Mouse (Mus musculus) neural tube, embryonic 11.5 days (tissue): ENCODE data around the gene Tspan15. TPM values are rescaled to one million over a fixed set of nuclear protein-coding genes. Genes with fewer than 3 reads are reported as not detected.

Experiments
- ATAC-seq: fragments of 200-750 bp; cut with Nextera tagmentation; 2 replicates; pipeline ENCODE4 v1.8.0; 2017; ENCODE audit warnings: moderate number of reproducible peaks, mild to moderate bottlenecking, moderate TSS enrichment, moderate library complexity; ENCODE audit not compliant: insufficient read depth, low FRiP score, low TSS enrichment
- DNase-seq: peaks from one replicate; pipeline ENCODE4 v3.0.0-alpha.2; 2015; ENCODE audit warnings: low spot score
- H3K27ac ChIP-seq: fragments of 300-500 bp; sonication (generic); 2 replicates; pipeline ENCODE4 v1.5.1; 2014; ENCODE audit warnings: low read depth, mild to moderate bottlenecking, low read length
- H3K27me3 ChIP-seq: fragments of 300-500 bp; sonication (generic); 2 replicates; pipeline ENCODE4 v1.6.1; 2014; ENCODE audit warnings: mild to moderate bottlenecking, low read length, mixed read lengths; ENCODE audit not compliant: control insufficient read depth, insufficient read depth
- H3K36me3 ChIP-seq: fragments of 300-500 bp; sonication (generic); 2 replicates; pipeline ENCODE4 v1.6.1; 2014; ENCODE audit warnings: mild to moderate bottlenecking, low read length, moderate library complexity, mixed read lengths; ENCODE audit not compliant: control insufficient read depth, insufficient read depth
- H3K4me1 ChIP-seq: fragments of 300-500 bp; sonication (generic); 2 replicates; pipeline ENCODE4 v1.6.1; 2014; ENCODE audit warnings: low read length, mixed read lengths; ENCODE audit not compliant: control insufficient read depth, insufficient read depth
- H3K4me2 ChIP-seq: fragments of 300-500 bp; sonication (generic); 2 replicates; pipeline ENCODE4 v1.6.1; 2014; ENCODE audit warnings: low read depth, mild to moderate bottlenecking, moderate library complexity
- H3K4me3 ChIP-seq: fragments of 300-500 bp; sonication (generic); 2 replicates; pipeline ENCODE4 v1.5.1; 2014; ENCODE audit warnings: low read depth, low read length
- H3K9ac ChIP-seq: fragments of 300-500 bp; sonication (generic); 2 replicates; pipeline ENCODE4 v1.6.1; 2014; ENCODE audit warnings: mild to moderate bottlenecking, low read length
- H3K9me3 ChIP-seq: fragments of 300-500 bp; sonication (generic); 2 replicates; pipeline ENCODE4 v1.6.1; 2016; ENCODE audit warnings: low read length; ENCODE audit not compliant: control insufficient read depth
- WGBS: fragments of 180-500 bp; shearing (Covaris S2); extraction: QIAGEN DNeasy Blood & Tissue Kit; methylation state at CpG from one replicate; pipeline ENCODE4 v1.1.7; 2014; 5-methylcytosine and 5-hydroxymethylcytosine counted together
- polyA plus RNA-seq: library from polyadenylated mRNA; unstranded; fragments of >200 nt; fragmentation: Nextera tagmentation; extraction: Ambion mirVana; gene quantifications from 2 replicates; pipeline ENCODE4 v1.2.1, GENCODE M21; 2014

Tspan15 gene
- polyA plus RNA-seq, 1 experiment from 2014 or later: 8.6 TPM

DNA sequence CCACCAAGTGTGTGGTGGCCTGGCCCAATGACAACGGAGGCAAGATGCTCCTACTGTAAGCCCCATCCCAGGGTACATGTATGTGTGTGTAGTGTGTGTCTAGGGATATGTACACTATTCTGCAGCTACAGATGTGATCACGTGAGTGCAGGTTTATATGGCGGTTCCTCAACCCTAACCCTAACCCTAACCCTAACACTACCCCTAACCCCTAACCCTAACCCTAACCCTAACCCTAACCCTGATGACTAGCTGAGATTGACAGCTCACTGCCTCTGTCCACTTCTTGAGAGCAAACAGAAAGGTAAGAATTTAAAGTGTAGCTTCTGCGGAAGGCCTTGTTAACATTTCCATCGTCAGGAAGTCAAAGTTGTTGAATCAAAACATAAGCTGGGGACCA lies 27.2 kb upstream of the Tspan15 start:
- no peak for ATAC-seq

DNA sequence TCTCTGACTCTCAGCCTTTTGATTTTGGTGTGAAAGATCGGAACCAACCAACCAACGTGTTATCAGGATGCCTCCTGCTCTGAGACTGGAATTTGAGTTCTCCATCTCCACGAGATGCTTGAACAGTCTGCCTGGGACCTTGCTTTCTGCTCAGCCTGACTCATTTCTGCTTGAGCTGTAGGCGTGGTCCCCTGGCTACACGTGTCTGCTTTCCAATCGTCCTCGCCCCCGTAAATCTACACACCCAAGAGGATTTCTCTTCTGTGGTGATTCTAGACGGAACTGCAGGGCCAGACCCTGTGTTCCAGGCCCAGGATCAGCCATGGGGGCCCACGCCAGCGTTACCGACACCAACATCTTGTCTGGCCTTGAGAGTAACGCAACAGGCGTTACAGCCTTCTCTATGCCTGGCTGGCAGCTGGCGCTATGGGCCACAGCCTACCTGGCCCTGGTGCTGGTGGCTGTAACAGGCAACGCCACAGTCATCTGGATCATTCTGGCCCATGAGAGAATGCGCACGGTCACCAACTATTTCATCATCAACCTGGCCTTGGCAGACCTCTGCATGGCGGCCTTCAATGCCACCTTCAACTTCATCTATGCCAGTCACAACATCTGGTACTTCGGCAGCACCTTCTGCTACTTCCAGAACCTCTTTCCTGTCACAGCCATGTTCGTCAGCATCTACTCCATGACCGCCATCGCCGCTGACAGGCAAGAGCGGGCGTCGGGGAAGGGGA lies 21.6 kb upstream of the Tspan15 start:
- H3K4me1 ChIP-seq: no peaks in the 10 kb centered on the region
- no peak overlapping the region for H3K4me2 ChIP-seq
- no peak overlapping the region for H3K27ac ChIP-seq
- no peak overlapping the region for H3K9ac ChIP-seq
- no peak overlapping the region for H3K4me3 ChIP-seq
- WGBS: 88% methylated on average over 27 of the region's 27 CpGs
- DNase-seq (no peak), ATAC-seq (no peak)
- no peaks in the 10 kb centered on the region for H3K9me3 ChIP-seq
- no peaks in the 10 kb centered on the region for H3K27me3 ChIP-seq
- H3K36me3 ChIP-seq: no peaks in the 10 kb centered on the region

More for the DNA sequence above, 27.2 kb upstream of the Tspan15 start:
- no peak overlapping the region for H3K9ac ChIP-seq
- H3K27ac ChIP-seq: no peak overlapping the region
- no peak overlapping the region for H3K4me3 ChIP-seq
- H3K36me3 ChIP-seq: no peaks in the 10 kb centered on the region
- H3K4me2 ChIP-seq: no peak overlapping the region
- H3K9me3 ChIP-seq: no peaks in the 10 kb centered on the region
- WGBS: 90% methylated on average over 5 of the region's 5 CpGs
- no peaks in the 10 kb centered on the region for H3K4me1 ChIP-seq
- DNase-seq: no peak
- H3K27me3 ChIP-seq: no peaks in the 10 kb centered on the region

DNA sequence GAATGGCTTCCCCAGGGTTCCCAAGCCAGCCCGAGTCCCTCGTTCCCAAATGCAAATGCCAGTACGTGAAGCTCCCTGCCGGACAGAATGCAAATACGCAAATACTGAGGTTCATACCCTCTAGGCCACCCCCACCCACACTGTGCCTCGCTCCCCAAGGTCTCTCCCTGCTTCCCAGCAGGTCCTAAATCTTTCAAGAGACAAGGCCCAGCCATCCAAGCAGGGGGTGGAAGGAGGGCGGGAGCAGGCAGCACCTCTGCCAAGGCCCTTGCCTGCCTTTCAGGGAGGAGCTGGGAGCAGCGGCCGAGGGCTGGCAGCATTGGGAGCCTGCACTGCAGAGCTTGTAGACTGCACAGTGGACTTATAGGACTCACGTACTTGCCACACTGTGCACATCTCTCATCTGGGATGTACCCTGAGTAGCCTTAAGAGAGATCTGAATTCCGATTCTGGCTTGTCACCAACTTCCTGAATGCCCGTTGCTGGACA lies 21.0 kb upstream of the Tspan15 start, which contains the start of gene Tacr2:
Gene Tacr2 (plus strand): TSS at position 439 of the 489 bp plus-strand sequence.
- Histone ChIP-seq H3K4me2 (no peak within 1 kb of the TSS), H3K4me3 (no peak within 1 kb of the TSS), H3K27me3 (no peaks in the 10 kb centered on the region), H3K9me3 (no peaks in the 10 kb centered on the region), H3K4me1 (no peaks in the 10 kb centered on the region), H3K9ac (no peak within 1 kb of the TSS), H3K27ac (no peak within 1 kb of the TSS), H3K36me3 (no peaks in the 10 kb centered on the region)
- no peak for ATAC-seq
- no peak for DNase-seq
- WGBS: 57% methylated on average over 12 of the region's 12 CpGs

DNA sequence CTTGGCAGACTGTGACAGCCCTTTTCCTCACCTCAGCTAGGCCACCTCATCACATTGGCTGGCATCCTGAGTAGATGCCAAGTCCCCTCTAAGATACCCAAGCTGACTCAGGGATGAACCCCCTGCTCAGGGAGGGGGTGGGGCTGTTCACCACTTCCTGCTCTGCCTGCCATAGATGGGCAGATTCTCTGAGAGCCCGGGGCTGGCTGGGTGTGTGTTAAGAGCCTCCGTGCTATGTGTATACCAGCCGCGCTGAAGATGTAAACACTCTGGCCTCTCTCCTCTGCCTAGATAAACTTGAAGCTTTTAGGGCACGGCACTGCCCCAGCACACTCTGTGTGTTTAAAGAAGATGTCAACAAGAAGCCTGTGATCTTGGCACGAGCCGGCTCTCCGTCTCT lies 16.8 kb upstream of the Tspan15 start:
- ATAC-seq (no peak), DNase-seq (no peak)
- no peak overlapping the region for H3K4me2 ChIP-seq
- no peaks in the 10 kb centered on the region for H3K4me1 ChIP-seq
- no peak overlapping the region for H3K4me3 ChIP-seq
- no peak overlapping the region for H3K9ac ChIP-seq
- no peak overlapping the region for H3K27ac ChIP-seq
- H3K27me3 ChIP-seq: no peaks in the 10 kb centered on the region
- H3K9me3 ChIP-seq: no peaks in the 10 kb centered on the region
- no peaks in the 10 kb centered on the region for H3K36me3 ChIP-seq
- 61% methylated on average over 8 of the region's 8 CpGs for WGBS

DNA sequence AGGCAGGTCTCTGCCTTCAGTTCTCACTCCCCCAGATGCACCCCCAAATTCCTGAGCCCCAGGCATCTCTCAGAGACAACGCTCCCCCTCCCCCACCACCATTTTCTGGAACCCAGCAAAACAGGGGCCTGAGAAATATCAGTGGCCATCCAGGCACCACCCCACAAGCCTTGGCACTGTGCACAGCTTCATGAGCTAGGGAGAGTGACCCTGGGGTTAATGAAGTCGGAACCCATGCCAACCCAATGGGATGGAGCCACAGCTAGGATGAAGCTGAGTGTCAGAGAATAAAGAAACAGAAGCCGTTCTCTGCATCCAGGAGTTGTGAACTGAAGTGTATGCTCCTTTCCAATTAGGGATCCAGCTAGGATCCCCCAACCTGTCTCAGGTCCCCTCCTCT lies 16.1 kb upstream of the Tspan15 start:
- no peak overlapping the region for H3K27ac ChIP-seq
- ATAC-seq: no peak
- H3K9me3 ChIP-seq: no peaks in the 10 kb centered on the region
- no peaks in the 10 kb centered on the region for H3K27me3 ChIP-seq
- H3K36me3 ChIP-seq: no peaks in the 10 kb centered on the region
- no peaks in the 10 kb centered on the region for H3K4me1 ChIP-seq
- H3K9ac ChIP-seq: no peak overlapping the region
- WGBS: 72% methylated on average over 3 of the region's 3 CpGs
- H3K4me2 ChIP-seq: no peak overlapping the region
- DNase-seq: no peak
- H3K4me3 ChIP-seq: no peak overlapping the region

DNA sequence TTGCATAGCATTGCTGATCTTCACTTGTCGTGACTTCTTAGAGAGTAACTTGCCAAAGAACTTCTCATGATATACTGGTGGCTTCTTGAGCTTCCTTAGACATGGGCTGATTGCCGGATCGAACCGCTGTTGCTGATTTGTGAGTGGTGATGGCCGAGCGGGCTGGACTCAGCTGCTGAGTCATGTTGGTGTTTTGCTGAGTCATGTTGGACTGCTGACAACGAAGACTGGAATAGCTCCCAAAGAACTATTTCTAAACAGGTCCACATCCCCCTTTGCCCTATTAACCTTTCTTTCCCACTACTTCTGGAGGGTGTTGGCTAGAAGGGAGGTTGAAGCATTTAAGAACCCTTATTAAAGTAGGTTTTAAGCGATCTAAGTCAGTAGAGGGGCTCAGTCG lies 13.0 kb upstream of the Tspan15 start:
- Histone ChIP-seq H3K27me3 (no peaks in the 10 kb centered on the region), H3K4me3 (no peak overlapping the region), H3K27ac (no peak overlapping the region), H3K36me3 (no peaks in the 10 kb centered on the region), H3K9ac (no peak overlapping the region), H3K4me2 (no peak overlapping the region), H3K9me3 (no peaks in the 10 kb centered on the region), H3K4me1 (no peaks in the 10 kb centered on the region)
- DNase-seq (no peak), ATAC-seq (no peak)
- 91% methylated on average over 9 of the region's 9 CpGs for WGBS

DNA sequence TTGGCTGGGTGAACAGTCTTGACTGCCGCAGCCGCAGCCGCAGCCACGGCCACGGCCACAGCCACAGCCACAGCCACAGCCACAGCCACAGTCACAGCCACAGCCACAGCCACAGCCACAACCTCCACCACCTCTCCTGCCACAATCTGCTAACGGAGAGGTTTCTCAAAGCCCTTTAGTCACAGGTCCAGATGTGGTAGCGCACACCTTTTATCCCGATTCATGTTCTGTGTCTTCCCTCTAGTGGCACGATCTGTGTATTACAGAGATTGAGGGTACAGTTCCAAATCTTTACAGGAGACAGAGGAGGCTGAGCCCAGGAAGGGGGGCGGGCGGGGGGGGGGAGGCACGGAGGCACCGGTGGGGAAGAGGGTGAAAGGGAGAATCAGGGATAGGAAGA lies 11.8 kb upstream of the Tspan15 start:
- H3K36me3 ChIP-seq: no peaks in the 10 kb centered on the region
- no peak for DNase-seq
- H3K4me3 ChIP-seq: no peak overlapping the region
- H3K4me1 ChIP-seq: no peaks in the 10 kb centered on the region
- H3K9me3 ChIP-seq: no peaks in the 10 kb centered on the region
- ATAC-seq: no peak
- no peaks in the 10 kb centered on the region for H3K27me3 ChIP-seq
- no peak overlapping the region for H3K9ac ChIP-seq
- 67% methylated on average over 10 of the region's 13 CpGs for WGBS
- no peak overlapping the region for H3K4me2 ChIP-seq
- H3K27ac ChIP-seq: no peak overlapping the region

DNA sequence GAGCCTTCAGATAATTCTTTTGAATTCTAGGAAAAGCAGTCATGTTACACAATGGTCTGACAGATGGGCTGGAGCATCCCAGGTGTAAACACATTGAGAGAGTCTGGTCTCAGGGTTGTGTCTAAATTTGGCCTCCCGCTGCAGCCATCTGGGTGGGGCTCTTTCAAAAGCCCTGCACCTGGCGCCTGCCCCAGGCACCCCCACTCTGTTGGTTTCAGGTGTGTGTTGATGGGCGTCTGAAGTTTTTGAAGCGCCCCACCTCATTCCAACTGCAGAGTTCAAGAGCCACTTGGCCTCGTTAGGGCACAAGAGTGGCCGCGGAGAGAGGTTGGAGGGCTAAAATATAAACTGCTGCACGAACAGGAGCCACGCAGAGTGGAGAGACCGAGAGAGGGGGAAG lies 11.3 kb upstream of the Tspan15 start:
- Histone ChIP-seq H3K36me3 (no peaks in the 10 kb centered on the region), H3K4me3 (no peak overlapping the region), H3K9me3 (no peaks in the 10 kb centered on the region), H3K4me2 (no peak overlapping the region), H3K27ac (no peak overlapping the region), H3K4me1 (no peaks in the 10 kb centered on the region), H3K9ac (no peak overlapping the region), H3K27me3 (no peaks in the 10 kb centered on the region)
- DNase-seq: no peak
- no peak for ATAC-seq
- WGBS: 85% methylated on average over 10 of the region's 10 CpGs

DNA sequence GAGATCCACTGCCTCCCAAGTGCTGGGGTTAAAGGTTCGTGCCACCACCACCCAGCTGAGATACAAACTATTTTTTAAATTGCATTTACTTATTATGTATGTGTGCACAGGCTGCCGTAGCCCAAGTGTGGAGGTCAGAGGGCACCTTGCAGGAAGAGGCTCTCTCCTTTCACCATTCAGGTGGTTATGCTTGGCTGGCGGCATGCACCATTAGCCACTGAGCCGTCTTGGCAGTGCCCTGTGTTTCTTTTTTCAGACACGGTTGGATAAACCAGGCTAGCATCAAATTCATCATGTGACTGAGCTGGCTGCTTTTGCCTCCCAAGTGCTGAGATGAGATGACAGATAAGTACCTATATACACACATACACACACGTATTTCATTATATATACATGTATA lies 8.2 kb upstream of the Tspan15 start:
- DNase-seq (no peak), ATAC-seq (no peak)
- WGBS: 59% methylated on average over 6 of the region's 6 CpGs
- Histone ChIP-seq H3K36me3 (no peaks in the 10 kb centered on the region), H3K9me3 (no peaks in the 10 kb centered on the region), H3K4me3 (no peak overlapping the region), H3K27me3 (no peaks in the 10 kb centered on the region), H3K9ac (no peak overlapping the region), H3K27ac (no peak overlapping the region), H3K4me1 (no peaks in the 10 kb centered on the region), H3K4me2 (no peak overlapping the region)
